Mouse (Mus musculus) kidney, postnatal 0 days (tissue): ENCODE measurements around the gene Tob2. TPM values are rescaled to one million over a fixed set of nuclear protein-coding genes. Genes with fewer than 3 reads are reported as not detected.

ENCODE experiments used
- ATAC-seq: fragments of 200-750 bp; cut with Nextera tagmentation; replicated peaks from 2 replicates; pipeline ENCODE4 v1.8.0; 2017; ENCODE audit warnings: low read depth, moderate number of reproducible peaks, moderate TSS enrichment, moderate library complexity; ENCODE audit not compliant: low FRiP score
- DNase-seq: peaks from one replicate; pipeline ENCODE4 v3.0.0-alpha.2; 2016; ENCODE audit warnings: low spot score
- H3K27ac ChIP-seq: fragments of 300-500 bp; sonication (generic); 2 replicates; pipeline ENCODE4 v1.5.1; 2014; ENCODE audit warnings: mild to moderate bottlenecking
- H3K27me3 ChIP-seq: fragments of 300-500 bp; sonication (generic); 2 replicates; pipeline ENCODE4 v1.6.1; 2014; ENCODE audit warnings: low read length, mixed read lengths; ENCODE audit not compliant: insufficient read depth
- H3K36me3 ChIP-seq: fragments of 300-500 bp; sonication (generic); 2 replicates; pipeline ENCODE4 v1.6.1; 2014; ENCODE audit warnings: low read length, mixed read lengths; ENCODE audit not compliant: insufficient read depth
- H3K4me1 ChIP-seq: fragments of 300-500 bp; sonication (generic); replicated peaks from 2 replicates; pipeline ENCODE4 v1.6.1; 2014; ENCODE audit warnings: antibody characterized with exemption, low read length, mixed read lengths; ENCODE audit not compliant: insufficient read depth
- H3K4me2 ChIP-seq: fragments of 300-500 bp; sonication (generic); 2 replicates; pipeline ENCODE4 v1.6.1; 2014; ENCODE audit warnings: mild to moderate bottlenecking, low read length, moderate library complexity, mixed read lengths
- H3K4me3 ChIP-seq: fragments of 300-500 bp; sonication (generic); replicated peaks from 2 replicates; pipeline ENCODE4 v1.5.1; 2014; ENCODE audit warnings: low read depth, low read length
- H3K9ac ChIP-seq: fragments of 300-500 bp; sonication (generic); 2 replicates; pipeline ENCODE4 v1.6.1; 2014; ENCODE audit warnings: low read depth, low read length
- H3K9me3 ChIP-seq: fragments of 300-500 bp; sonication (generic); replicated peaks from 2 replicates; pipeline ENCODE4 v1.6.1; 2016; ENCODE audit warnings: low read length, inconsistent platforms, mixed read lengths
- CTCF ChIP-seq: IDR thresholded peaks from 2 replicates; pipeline ENCODE4 v1.5.1; 2016; ENCODE audit warnings: antibody characterized with exemption, low read depth, mild to moderate bottlenecking, moderate library complexity
- WGBS: fragments of 180-500 bp; shearing (Covaris S2); extraction: QIAGEN DNeasy Blood & Tissue Kit; methylation state at CpG from one replicate; pipeline ENCODE4 v1.1.7; 2014; 5-methylcytosine and 5-hydroxymethylcytosine counted together
- polyA plus RNA-seq: library from polyadenylated mRNA; unstranded; fragments of >200 nt; fragmentation: Nextera tagmentation; extraction: Ambion mirVana; gene quantifications from 2 replicates; pipeline ENCODE4 v1.2.1, GENCODE M21; 2015

Gene Tob2
- polyA plus RNA-seq, 1 experiment from 2014 or later: 22.5 TPM

- H3K27me3 ChIP-seq: no peaks in the 10 kb centered on the region
- no peak overlapping the region for H3K9ac ChIP-seq
- peaks cover 34% of the 10 kb centered on the region for H3K36me3 ChIP-seq
- no peak for DNase-seq
- no peak for TF ChIP-seq CTCF
- WGBS: 93% methylated on average over 1 of the region's 1 CpGs
- no peak overlapping the region for H3K27ac ChIP-seq
- H3K4me1 ChIP-seq: no peaks in the 10 kb centered on the region
- no peak overlapping the region for H3K4me3 ChIP-seq
- H3K9me3 ChIP-seq: no peaks in the 10 kb centered on the region
- no peak overlapping the region for H3K4me2 ChIP-seq
- ATAC-seq: no peak
Measured at GRCm38 (mm10) chr15:81894002-81894401, 35.4 kb upstream of the Tob2 start.

- H3K27me3 ChIP-seq: no peaks in the 10 kb centered on the region
- H3K9ac ChIP-seq: no peak overlapping the region
- no peak overlapping the region for H3K27ac ChIP-seq
- no peak for DNase-seq
- no peak for TF ChIP-seq CTCF
- H3K4me2 ChIP-seq: no peak overlapping the region
- no peaks in the 10 kb centered on the region for H3K9me3 ChIP-seq
- no peaks in the 10 kb centered on the region for H3K4me1 ChIP-seq
- peaks cover 36% of the 10 kb centered on the region for H3K36me3 ChIP-seq
- no peak overlapping the region for H3K4me3 ChIP-seq
- ATAC-seq: no peak
- 94% methylated on average over 8 of the region's 8 CpGs for WGBS
Measured at GRCm38 (mm10) chr15:81891822-81892580, 33.4 kb upstream of the Tob2 start.

GRCm38 (mm10) chr15:81891140-81891802 lies 32.7 kb upstream of the Tob2 start:
- peaks cover 36% of the 10 kb centered on the region for H3K36me3 ChIP-seq

GRCm38 (mm10) chr15:81889175-81889574 lies 30.6 kb upstream of the Tob2 start:
- Histone ChIP-seq H3K36me3 (peaks cover 19% of the 10 kb centered on the region), H3K9ac (no peak overlapping the region), H3K4me2 (no peak overlapping the region), H3K4me3 (no peak overlapping the region), H3K4me1 (no peaks in the 10 kb centered on the region), H3K27me3 (no peaks in the 10 kb centered on the region), H3K9me3 (no peaks in the 10 kb centered on the region), H3K27ac (no peak overlapping the region)
- ATAC-seq: no peak
- WGBS: 85% methylated on average over 7 of the region's 7 CpGs
- no peak for DNase-seq
- no peak for TF ChIP-seq CTCF

More at GRCm38 (mm10) chr15:81891140-81891802, 32.7 kb upstream of the Tob2 start:
- no peak for DNase-seq
- Histone ChIP-seq H3K9me3 (no peaks in the 10 kb centered on the region), H3K4me2 (no peak overlapping the region), H3K27me3 (no peaks in the 10 kb centered on the region), H3K9ac (no peak overlapping the region), H3K4me1 (no peaks in the 10 kb centered on the region), H3K27ac (no peak overlapping the region), H3K4me3 (no peak overlapping the region)
- no peak for ATAC-seq
- TF ChIP-seq CTCF: no peak
- WGBS: 90% methylated on average over 7 of the region's 7 CpGs

GRCm38 (mm10) chr15:81886795-81887550 lies 28.4 kb upstream of the Tob2 start:
- no peak overlapping the region for H3K9ac ChIP-seq
- H3K4me1 ChIP-seq: no peaks in the 10 kb centered on the region
- 85% methylated on average over 6 of the region's 6 CpGs for WGBS
- no peak overlapping the region for H3K27ac ChIP-seq
- no peak for TF ChIP-seq CTCF
- H3K4me2 ChIP-seq: no peak overlapping the region
- no peak for DNase-seq
- ATAC-seq: no peak
- H3K4me3 ChIP-seq: no peak overlapping the region
- no peaks in the 10 kb centered on the region for H3K9me3 ChIP-seq
- H3K36me3 ChIP-seq: peaks cover 18% of the 10 kb centered on the region
- no peaks in the 10 kb centered on the region for H3K27me3 ChIP-seq

- Histone ChIP-seq H3K9ac (no peak overlapping the region), H3K4me1 (no peaks in the 10 kb centered on the region), H3K4me2 (no peak overlapping the region), H3K27me3 (no peaks in the 10 kb centered on the region), H3K27ac (peak overlapping the region; percentile 62), H3K4me3 (no peak overlapping the region), H3K36me3 (peaks cover 12% of the 10 kb centered on the region), H3K9me3 (no peaks in the 10 kb centered on the region)
- ATAC-seq (peak; percentile 37; the same call in 1 of the 2 replicates), DNase-seq (peak; percentile 60)
- no peak for TF ChIP-seq CTCF
- WGBS: 26% methylated on average over 3 of the region's 3 CpGs
Measured at GRCm38 (mm10) chr15:81885418-81885934, 26.9 kb upstream of the Tob2 start.
